Mouse (Mus musculus) urinary bladder, postnatal 14 days (tissue): ENCODE results near the gene Zfp354b.

Experiments
- DNase-seq: peaks from one replicate; pipeline ENCODE4 v3.0.0; 2021; ENCODE audit warnings: low spot score

Gene Zfp354b

DNA sequence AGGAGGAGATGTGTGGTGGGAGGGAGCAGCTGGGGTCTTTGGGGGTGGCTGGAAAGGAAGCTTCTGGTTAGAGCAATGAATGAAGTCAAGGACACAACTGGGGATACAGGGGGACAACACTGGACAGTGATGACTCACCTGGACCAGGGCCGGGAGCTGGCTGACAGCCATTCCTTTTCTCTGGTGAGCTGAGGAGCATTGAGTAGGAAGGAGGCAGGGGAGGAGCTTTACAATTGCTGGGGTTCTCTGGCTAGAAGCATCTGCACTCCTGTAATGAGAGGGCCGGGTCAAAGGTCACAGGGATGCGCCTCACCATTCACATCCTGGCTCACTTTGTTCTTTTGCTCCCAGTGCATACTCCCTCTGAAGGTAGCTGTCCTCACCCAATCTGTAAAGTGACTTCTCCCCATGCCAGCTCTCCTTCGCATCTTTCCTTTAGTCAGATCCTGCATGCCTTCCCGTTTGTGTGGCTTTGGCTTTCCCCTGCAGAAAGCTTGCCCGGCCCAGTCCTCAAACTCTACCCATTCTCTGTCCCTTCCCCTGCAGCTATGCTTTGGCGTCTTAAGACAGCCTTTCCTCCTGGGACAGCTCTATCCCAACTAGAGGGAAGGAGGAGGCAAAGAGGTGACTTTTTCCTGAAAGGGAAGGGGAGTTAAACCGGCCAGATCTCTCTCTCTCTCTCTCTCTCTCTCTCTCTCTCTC, 45.1 kb downstream of the Zfp354b start:
- no peak for DNase-seq

DNA sequence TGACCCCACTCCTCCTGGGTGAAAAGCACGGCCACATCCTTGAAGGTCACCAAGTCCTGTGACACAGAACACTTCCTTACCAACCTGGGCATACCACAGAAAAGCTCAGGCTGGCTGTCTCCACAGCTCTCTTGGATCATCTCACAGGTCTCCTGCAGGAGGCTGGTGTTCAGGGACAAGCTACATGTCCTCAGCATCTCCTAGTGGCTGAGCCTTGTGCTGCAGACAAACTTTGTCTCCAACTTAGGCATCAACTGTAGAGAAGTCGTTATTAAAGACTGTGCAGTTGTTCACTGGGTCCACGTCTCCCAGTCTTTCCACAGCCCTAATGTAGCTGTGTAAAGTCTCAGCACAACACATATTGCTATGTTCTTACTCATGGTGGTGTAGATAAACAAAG, 47.7 kb downstream of the Zfp354b start:
- DNase-seq, result no peak

DNA sequence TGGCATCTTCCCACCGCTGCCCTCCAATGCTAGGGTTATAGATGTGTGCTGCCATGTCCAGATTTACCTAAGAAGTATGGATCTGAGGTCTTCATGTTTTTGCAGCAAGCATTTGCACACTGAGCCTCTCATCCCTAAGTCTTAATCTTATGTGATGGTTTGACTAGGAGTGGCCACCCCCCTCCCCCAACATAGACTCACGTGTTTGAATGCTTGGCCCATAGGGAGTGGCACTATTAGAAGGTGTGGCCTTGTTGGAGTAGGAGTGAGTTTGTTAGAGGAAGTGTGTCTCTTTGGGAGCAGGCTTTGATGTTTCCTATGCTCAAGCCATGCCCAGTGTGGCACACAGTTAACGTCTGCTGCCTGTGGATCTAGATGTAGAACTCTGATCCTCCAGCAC, 52.8 kb downstream of the Zfp354b start:
- no peak for DNase-seq
